Mouse (Mus musculus): Measurements from ENCODE around the gene 5031439G07Rik. TPM values are rescaled to one million over a fixed set of nuclear protein-coding genes. Genes with fewer than 3 reads are reported as not detected.

5031439G07Rik gene
- polyA plus RNA-seq, 1 experiment from 2014 or later, result 17.7 TPM

Small RNAs within 50 kb of the gene (microRNA-seq; reads per million reads assigned to microRNA genes)
- gene Mir1249, result 17.7 reads per million, percentile 29 among the genes with 10 or more reads in this experiment

Other genes starting within 250 kb of the 5031439G07Rik start
- gene Phf21b, start 132.5 kb downstream of the 5031439G07Rik start, polyA plus RNA-seq (2015; fragmentation: Nextera tagmentation; extraction: Ambion mirVana), result 10.9 and 11.3 TPM in 2 replicates
- 0.82 and 0.98 TPM in 2 replicates for gene Gm29666, start 68.5 kb downstream of the 5031439G07Rik start, polyA plus RNA-seq (2015; fragmentation: Nextera tagmentation; extraction: Ambion mirVana)
- gene Nup50, start 65.1 kb downstream of the 5031439G07Rik start, polyA plus RNA-seq (2015; fragmentation: Nextera tagmentation; extraction: Ambion mirVana), result 31.6 and 31.9 TPM in 2 replicates
- gene Upk3a, start 28.6 kb upstream of the 5031439G07Rik start, polyA plus RNA-seq (2015; fragmentation: Nextera tagmentation; extraction: Ambion mirVana), result 0.26 and 0.66 TPM in 2 replicates
- 26.7 and 30.4 TPM in 2 replicates for gene Fam118a, start 40.4 kb upstream of the 5031439G07Rik start, polyA plus RNA-seq (2015; fragmentation: Nextera tagmentation; extraction: Ambion mirVana)
- 0.04 and 0.16 TPM in 2 replicates for gene Smc1b, start 143.4 kb upstream of the 5031439G07Rik start, polyA plus RNA-seq (2015; fragmentation: Nextera tagmentation; extraction: Ambion mirVana)
- 0.84 and 1.2 TPM in 2 replicates for gene Ribc2, start 143.5 kb upstream of the 5031439G07Rik start, polyA plus RNA-seq (2015; fragmentation: Nextera tagmentation; extraction: Ambion mirVana)
- 60.7 and 65.1 TPM in 2 replicates for gene Fbln1, start 217.4 kb upstream of the 5031439G07Rik start, polyA plus RNA-seq (2015; fragmentation: Nextera tagmentation; extraction: Ambion mirVana)